Mouse (Mus musculus) lung, embryonic 14.5 days (tissue): ENCODE measurements at regions not wholly inside any gene's neighbourhood (a gene's known extent, or its start where the extent isn't known, plus 50 kb on each side); places are given as distances from the start of the nearest gene placed in this dataset.

ENCODE experiments used
- ATAC-seq: fragments of 200-750 bp; cut with Nextera tagmentation; 2 replicates; pipeline ENCODE4 v1.8.0; 2017; ENCODE audit warnings: mild to moderate bottlenecking, moderate TSS enrichment, moderate library complexity; ENCODE audit not compliant: insufficient read depth
- DNase-seq: peaks from one replicate; pipeline ENCODE4 v3.0.0-alpha.2; 2015
- H3K27ac ChIP-seq: fragments of 300-500 bp; sonication (generic); 2 replicates; pipeline ENCODE4 v1.5.1; 2014; ENCODE audit warnings: low read depth, mild to moderate bottlenecking, moderate library complexity
- H3K27me3 ChIP-seq: fragments of 300-500 bp; sonication (generic); 2 replicates; pipeline ENCODE4 v1.6.1; 2014; ENCODE audit warnings: low read length, control low read depth; ENCODE audit not compliant: insufficient read depth
- H3K36me3 ChIP-seq: fragments of 300-500 bp; sonication (generic); 2 replicates; pipeline ENCODE4 v1.6.1; 2014; ENCODE audit warnings: control low read depth; ENCODE audit not compliant: insufficient read depth
- H3K4me1 ChIP-seq: fragments of 300-500 bp; sonication (generic); 2 replicates; pipeline ENCODE4 v1.6.1; 2014; ENCODE audit warnings: antibody characterized with exemption, control low read depth; ENCODE audit not compliant: insufficient read depth
- H3K4me2 ChIP-seq: fragments of 300-500 bp; sonication (generic); 2 replicates; pipeline ENCODE4 v1.6.1; 2014; ENCODE audit warnings: mild to moderate bottlenecking
- H3K4me3 ChIP-seq: fragments of 300-500 bp; sonication (generic); 2 replicates; pipeline ENCODE4 v1.5.1; 2014; ENCODE audit warnings: low read depth, low read length
- H3K9ac ChIP-seq: fragments of 300-500 bp; sonication (generic); 2 replicates; pipeline ENCODE4 v1.6.1; 2014
- H3K9me3 ChIP-seq: fragments of 300-500 bp; sonication (generic); 2 replicates; pipeline ENCODE4 v1.6.1; 2016; ENCODE audit warnings: low read depth, low read length, control low read depth
- CTCF ChIP-seq: IDR thresholded peaks from 2 replicates; pipeline ENCODE4 v1.5.1; 2016; ENCODE audit warnings: antibody characterized with exemption, low read depth
- WGBS: fragments of 180-500 bp; shearing (Covaris S2); extraction: QIAGEN DNeasy Blood & Tissue Kit; methylation state at CpG from one replicate; pipeline ENCODE4 v1.1.7; 2014; 5-methylcytosine and 5-hydroxymethylcytosine counted together

DNA sequence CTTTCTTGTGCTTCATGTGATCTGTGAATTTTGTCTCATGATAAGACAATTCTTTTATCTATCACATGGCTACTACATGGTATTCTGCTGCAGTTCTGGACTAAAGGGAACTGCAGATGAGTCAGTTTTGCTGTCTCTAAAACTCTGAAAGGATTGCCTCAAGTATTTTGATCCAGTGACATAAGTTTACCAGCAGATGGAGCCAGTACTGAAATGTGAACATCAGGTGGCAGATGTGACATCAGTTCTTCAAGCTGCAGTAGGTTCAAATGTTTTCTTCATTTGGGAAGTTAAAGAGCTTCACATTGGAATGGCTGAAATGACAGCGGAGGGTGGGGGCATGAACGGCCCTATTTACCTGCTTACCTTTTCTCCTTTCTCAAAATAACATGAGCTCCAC, 170.0 kb upstream of the Ift57 start:
- TF ChIP-seq CTCF, result peak; percentile 59
- no peaks in the 10 kb centered on the region for H3K27me3 ChIP-seq
- no peak overlapping the region for H3K4me2 ChIP-seq
- no peak for ATAC-seq
- no peak overlapping the region for H3K27ac ChIP-seq
- WGBS, result 70% methylated on average over 2 of the region's 2 CpGs
- H3K36me3 ChIP-seq, result no peaks in the 10 kb centered on the region
- peaks cover 5% of the 10 kb centered on the region; the same call in 1 of the 2 replicates for H3K4me1 ChIP-seq
- no peak overlapping the region for H3K9ac ChIP-seq
- no peak overlapping the region for H3K4me3 ChIP-seq
- DNase-seq, result peak; percentile 57
- no peaks in the 10 kb centered on the region for H3K9me3 ChIP-seq

DNA sequence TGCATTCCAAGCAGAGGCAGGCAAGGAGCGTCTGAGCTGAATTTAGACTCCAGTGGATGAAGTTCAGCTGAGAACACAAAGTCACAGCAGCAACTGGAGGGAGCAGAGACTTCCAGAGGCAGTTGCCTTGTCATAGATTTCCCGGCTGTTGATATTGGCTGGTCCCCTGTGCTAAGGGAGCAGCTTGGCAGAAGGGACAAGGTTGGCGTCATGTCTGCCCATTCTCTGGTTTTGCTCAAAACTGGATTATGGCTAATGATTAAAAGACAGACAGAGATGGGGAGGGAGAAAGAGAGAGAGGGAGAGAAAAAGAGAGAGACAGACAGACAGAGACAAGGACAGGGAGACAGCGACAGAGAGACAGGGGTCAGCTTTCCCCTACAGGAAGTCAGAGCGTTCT, 169.0 kb upstream of the Ift57 start:
- Histone ChIP-seq H3K9ac (no peak overlapping the region), H3K4me2 (no peak overlapping the region), H3K27me3 (no peaks in the 10 kb centered on the region), H3K9me3 (no peaks in the 10 kb centered on the region), H3K36me3 (no peaks in the 10 kb centered on the region), H3K4me1 (peaks cover 5% of the 10 kb centered on the region; the same call in 1 of the 2 replicates), H3K27ac (no peak overlapping the region), H3K4me3 (no peak overlapping the region)
- WGBS, result 80% methylated on average over 5 of the region's 5 CpGs
- DNase-seq, result no peak
- no peak for ATAC-seq
- no peak for TF ChIP-seq CTCF

DNA sequence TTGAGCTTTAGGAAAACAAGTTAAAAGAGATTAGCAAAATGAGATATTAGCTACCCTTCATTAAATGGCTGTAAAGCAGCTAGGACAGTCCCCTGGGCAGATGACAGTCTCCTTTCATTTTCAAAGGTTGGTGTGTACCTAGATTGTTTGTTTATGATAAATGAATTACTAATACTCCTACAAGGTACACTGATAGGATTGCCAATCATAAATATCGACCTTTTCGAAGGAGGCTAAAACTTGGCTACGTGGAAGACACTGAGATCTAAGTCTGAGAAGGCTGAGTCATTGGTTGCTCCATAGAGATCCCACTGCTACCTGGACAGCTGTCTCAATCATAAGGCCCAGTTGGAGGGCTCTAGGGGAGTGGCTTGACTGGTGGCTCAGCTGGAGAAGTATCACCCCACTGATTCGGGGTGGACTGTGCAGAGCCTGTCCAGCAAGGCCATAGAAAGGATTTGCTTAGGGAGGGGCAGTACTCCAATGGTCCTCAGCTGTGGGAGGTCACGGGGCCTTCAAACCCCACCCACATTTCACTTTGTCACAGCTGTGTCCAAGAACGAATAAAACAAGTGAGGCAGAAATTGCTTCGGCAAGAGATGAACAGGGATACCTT, 166.9 kb upstream of the Ift57 start:
- WGBS, result 65% methylated on average over 7 of the region's 7 CpGs
- Histone ChIP-seq H3K27me3 (no peaks in the 10 kb centered on the region), H3K4me3 (no peak overlapping the region), H3K36me3 (no peaks in the 10 kb centered on the region), H3K27ac (no peak overlapping the region), H3K4me1 (peaks cover 5% of the 10 kb centered on the region; the same call in 1 of the 2 replicates), H3K4me2 (no peak overlapping the region), H3K9me3 (no peaks in the 10 kb centered on the region), H3K9ac (no peak overlapping the region)
- no peak for TF ChIP-seq CTCF
- ATAC-seq, result peak; percentile 31; the same call in 1 of the 2 replicates
- DNase-seq, result no peak

DNA sequence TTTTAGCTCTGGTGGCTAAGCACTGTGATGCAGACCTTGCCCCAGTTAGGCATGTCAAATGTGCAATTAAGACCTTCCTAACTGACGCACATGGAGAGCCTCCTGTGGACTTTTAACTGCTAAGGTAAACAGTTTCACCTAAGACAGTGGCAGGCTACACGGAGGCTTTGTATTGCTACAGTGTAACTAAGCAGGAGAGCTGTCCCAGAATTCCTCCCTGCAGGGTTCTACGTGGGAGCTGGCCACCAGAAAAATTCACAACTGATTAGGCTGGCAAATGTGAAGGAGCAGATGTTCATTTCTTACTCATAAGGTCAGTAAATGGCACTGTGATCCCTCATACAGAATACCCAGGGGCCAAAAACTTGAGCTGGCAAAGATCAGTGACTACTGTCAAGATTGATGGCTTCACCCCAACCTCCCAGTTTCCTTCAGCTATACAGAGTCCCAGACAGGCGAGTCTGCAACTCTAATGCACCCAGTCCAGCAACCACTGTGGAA, 165.5 kb upstream of the Ift57 start:
- no peak overlapping the region for H3K4me3 ChIP-seq
- H3K9ac ChIP-seq, result no peak overlapping the region
- TF ChIP-seq CTCF, result no peak
- H3K36me3 ChIP-seq, result no peaks in the 10 kb centered on the region
- H3K27me3 ChIP-seq, result no peaks in the 10 kb centered on the region
- no peak overlapping the region for H3K27ac ChIP-seq
- peak; percentile 52; the same call in 1 of the 2 replicates for ATAC-seq
- H3K4me1 ChIP-seq, result peaks cover 5% of the 10 kb centered on the region; the same call in 1 of the 2 replicates
- H3K9me3 ChIP-seq, result no peaks in the 10 kb centered on the region
- WGBS, result 14% methylated on average over 4 of the region's 4 CpGs
- H3K4me2 ChIP-seq, result no peak overlapping the region
- DNase-seq, result peak; percentile 12

DNA sequence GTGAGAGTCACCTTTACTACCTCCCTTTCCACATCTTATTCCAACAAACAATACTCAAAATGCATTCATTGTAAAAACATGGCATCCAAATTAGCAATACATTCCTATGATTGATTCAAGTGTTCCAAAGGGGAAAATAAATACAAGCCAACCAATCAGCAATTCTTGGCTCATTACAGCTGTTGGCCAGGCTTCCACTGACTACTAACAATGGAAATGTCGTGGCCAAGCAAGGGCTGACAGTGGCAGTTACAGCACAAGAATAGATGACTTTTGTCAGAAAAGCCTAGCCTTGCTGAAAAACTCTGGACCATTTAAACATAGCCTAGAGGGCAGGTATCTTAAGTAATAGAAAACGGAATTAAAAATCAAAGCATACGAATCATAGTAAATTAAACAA, 148.8 kb upstream of the Ift57 start:
- H3K4me2 ChIP-seq, result no peak overlapping the region
- H3K9me3 ChIP-seq, result no peaks in the 10 kb centered on the region
- no peaks in the 10 kb centered on the region for H3K4me1 ChIP-seq
- 69% methylated on average over 3 of the region's 3 CpGs for WGBS
- ATAC-seq (no peak), DNase-seq (no peak)
- no peak overlapping the region for H3K4me3 ChIP-seq
- no peak overlapping the region for H3K27ac ChIP-seq
- no peaks in the 10 kb centered on the region for H3K27me3 ChIP-seq
- no peaks in the 10 kb centered on the region for H3K36me3 ChIP-seq
- no peak overlapping the region for H3K9ac ChIP-seq
- no peak for TF ChIP-seq CTCF

DNA sequence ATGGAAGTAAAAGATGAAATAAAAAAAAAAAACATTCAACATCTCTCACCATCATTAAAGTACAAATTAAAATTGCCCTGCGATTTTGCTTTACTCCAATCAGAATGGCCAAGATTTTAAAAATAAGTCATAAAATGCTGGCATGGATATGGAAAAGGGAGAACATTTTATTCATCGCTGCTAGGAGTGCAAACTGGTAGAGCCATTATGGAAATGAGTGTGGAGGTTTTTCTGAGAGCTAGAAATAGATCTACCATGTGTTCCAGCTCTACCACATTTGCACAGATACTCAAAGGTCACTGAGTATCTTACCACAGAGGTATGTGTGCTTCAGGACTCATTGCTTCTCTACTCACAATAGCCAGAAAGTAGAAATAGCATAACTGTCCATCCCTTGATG, 129.0 kb upstream of the Ift57 start:
- Histone ChIP-seq H3K4me1 (no peaks in the 10 kb centered on the region), H3K36me3 (no peaks in the 10 kb centered on the region), H3K9ac (no peak overlapping the region), H3K4me2 (no peak overlapping the region), H3K9me3 (no peaks in the 10 kb centered on the region), H3K27ac (no peak overlapping the region), H3K4me3 (no peak overlapping the region), H3K27me3 (no peaks in the 10 kb centered on the region)
- TF ChIP-seq CTCF, result no peak
- ATAC-seq, result no peak
- DNase-seq, result no peak
- WGBS, result 90% methylated on average over 2 of the region's 2 CpGs

DNA sequence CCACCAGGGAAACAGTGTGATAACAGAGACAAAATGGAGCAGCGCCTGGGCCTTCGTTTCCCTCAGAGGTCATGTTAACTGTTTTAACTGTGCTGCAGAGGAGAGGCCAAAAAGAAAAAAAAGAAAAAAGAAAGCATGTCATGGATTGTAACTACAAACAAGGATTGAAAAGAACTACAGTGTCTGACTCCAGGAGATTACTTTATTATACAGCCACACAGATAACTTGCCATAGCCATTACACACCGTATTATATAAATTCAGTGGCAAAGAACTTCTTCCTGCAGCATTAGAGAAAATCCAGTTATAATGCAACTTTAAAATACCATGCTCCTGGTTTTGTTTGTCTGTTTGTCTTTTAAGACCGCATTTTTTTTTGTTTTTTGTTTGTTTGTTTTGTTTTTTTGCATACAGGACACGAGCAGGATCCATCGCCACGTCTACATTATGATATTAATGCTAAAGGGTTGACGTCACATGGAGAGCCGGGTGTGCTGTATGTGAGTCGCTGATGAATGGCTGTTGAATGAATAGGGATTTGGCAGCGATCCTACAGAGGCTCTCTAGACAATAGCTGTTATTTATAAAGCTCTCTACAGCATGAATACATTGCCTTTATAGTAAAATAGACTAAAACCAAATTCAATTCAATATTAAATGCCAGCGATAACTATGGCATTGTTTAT, 126.4 kb upstream of the Ift57 start:
- Histone ChIP-seq H3K4me3 (no peak overlapping the region), H3K4me2 (no peak overlapping the region), H3K9me3 (no peaks in the 10 kb centered on the region), H3K9ac (no peak overlapping the region), H3K36me3 (no peaks in the 10 kb centered on the region), H3K4me1 (no peaks in the 10 kb centered on the region), H3K27ac (no peak overlapping the region), H3K27me3 (no peaks in the 10 kb centered on the region)
- WGBS, result 55% methylated on average over 12 of the region's 12 CpGs
- DNase-seq, result peak; percentile 80
- ATAC-seq, result peak; percentile 66; the same call in 1 of the 2 replicates
- no peak for TF ChIP-seq CTCF
